Mouse (Mus musculus) heart, embryonic 10.5 days (tissue): ENCODE results near the gene 1810009A15Rik. TPM values are rescaled to one million over a fixed set of nuclear protein-coding genes. Genes with fewer than 3 reads are reported as not detected.

Experiments used
- DNase-seq: peaks from one replicate; pipeline ENCODE4 v3.0.0-alpha.2; 2017; ENCODE audit warnings: low spot score
- H3K27ac ChIP-seq: fragments of 300-500 bp; sonication (generic); 2 replicates; pipeline ENCODE4 v1.5.1; 2016; ENCODE audit warnings: mild to moderate bottlenecking
- H3K27me3 ChIP-seq: fragments of 300-500 bp; sonication (generic); 2 replicates; pipeline ENCODE4 v1.6.1; 2016; ENCODE audit warnings: mild to moderate bottlenecking; ENCODE audit not compliant: poor library complexity, insufficient read depth, severe bottlenecking
- H3K36me3 ChIP-seq: fragments of 300-500 bp; sonication (generic); 2 replicates; pipeline ENCODE4 v1.6.1; 2016; ENCODE audit warnings: mild to moderate bottlenecking, moderate library complexity
- H3K4me1 ChIP-seq: fragments of 300-500 bp; sonication (generic); 2 replicates; pipeline ENCODE4 v1.6.1; 2016; ENCODE audit warnings: mild to moderate bottlenecking
- H3K4me3 ChIP-seq: fragments of 300-500 bp; sonication (generic); 2 replicates; pipeline ENCODE4 v1.5.1; 2016; ENCODE audit warnings: mild to moderate bottlenecking, moderate library complexity
- H3K9me3 ChIP-seq: fragments of 300-500 bp; sonication (generic); 2 replicates; pipeline ENCODE4 v1.6.1; 2016; ENCODE audit warnings: mild to moderate bottlenecking, moderate library complexity
- WGBS: fragments of 180-500 bp; shearing (Covaris S2); methylation state at CpG from one replicate; pipeline ENCODE4 v1.1.7; 2016; 5-methylcytosine and 5-hydroxymethylcytosine counted together
- polyA plus RNA-seq: library from polyadenylated mRNA; unstranded; fragments of >200 nt; fragmentation: Nextera tagmentation; extraction: Ambion mirVana; gene quantifications from 2 replicates; pipeline ENCODE4 v1.2.1, GENCODE M21; 2016

Gene 1810009A15Rik
- polyA plus RNA-seq, 1 experiment from 2014 or later: 140 TPM

- no peaks in the 10 kb centered on the region for H3K27me3 ChIP-seq
- no peak for DNase-seq
- peaks cover 44% of the 10 kb centered on the region for H3K36me3 ChIP-seq
- peaks cover 13% of the 10 kb centered on the region for H3K4me1 ChIP-seq
- 87% methylated on average over 3 of the region's 3 CpGs for WGBS
- H3K4me3 ChIP-seq: no peak overlapping the region
- no peak overlapping the region for H3K27ac ChIP-seq
- no peaks in the 10 kb centered on the region for H3K9me3 ChIP-seq
Observed at GRCm38 (mm10) chr19:8919000-8919399, 30.3 kb downstream of the 1810009A15Rik start.

GRCm38 (mm10) chr19:8919684-8920072 is 31.0 kb downstream of the 1810009A15Rik start:
- Histone ChIP-seq H3K27me3 (no peaks in the 10 kb centered on the region), H3K4me1 (peaks cover 13% of the 10 kb centered on the region), H3K36me3 (peaks cover 37% of the 10 kb centered on the region), H3K4me3 (peak overlapping the region; percentile 86), H3K27ac (peak overlapping the region; percentile 92), H3K9me3 (no peaks in the 10 kb centered on the region)
- 62% methylated on average over 6 of the region's 6 CpGs for WGBS
- no peak for DNase-seq

GRCm38 (mm10) chr19:8920073-8920736 is 31.6 kb downstream of the 1810009A15Rik start, which contains the start of gene B3gat3:
Gene B3gat3, plus strand, starts transcription at chr19:8920374.
- Histone ChIP-seq H3K4me3 (peak within 1 kb of the TSS; percentile 86), H3K9me3 (no peaks in the 10 kb centered on the region), H3K36me3 (peaks cover 33% of the 10 kb centered on the region), H3K4me1 (peaks cover 13% of the 10 kb centered on the region), H3K27me3 (no peaks in the 10 kb centered on the region), H3K27ac (peak within 1 kb of the TSS; percentile 92)
- 3% methylated on average over 50 of the region's 50 CpGs for WGBS
- peak; percentile 98 for DNase-seq

GRCm38 (mm10) chr19:8920836-8921291 is 32.2 kb downstream of the 1810009A15Rik start:
- Histone ChIP-seq H3K4me3 (peak overlapping the region; percentile 86), H3K27ac (peak overlapping the region; percentile 92), H3K4me1 (peaks cover 13% of the 10 kb centered on the region), H3K9me3 (no peaks in the 10 kb centered on the region), H3K36me3 (peaks cover 33% of the 10 kb centered on the region), H3K27me3 (no peaks in the 10 kb centered on the region)
- 4% methylated on average over 6 of the region's 6 CpGs for WGBS
- DNase-seq: no peak

- H3K27ac ChIP-seq: 0 out of 2 replicates have a peak overlapping the region, but pooled peaks have one; percentile 32
- H3K27me3 ChIP-seq: no peaks in the 10 kb centered on the region
- H3K36me3 ChIP-seq: peaks cover 32% of the 10 kb centered on the region
- no peak for DNase-seq
- WGBS: 80% methylated on average over 9 of the region's 9 CpGs
- H3K9me3 ChIP-seq: no peaks in the 10 kb centered on the region
- peaks cover 13% of the 10 kb centered on the region for H3K4me1 ChIP-seq
- 0 out of 2 replicates have a peak overlapping the region, but pooled peaks have one; percentile 86 for H3K4me3 ChIP-seq
Observed at GRCm38 (mm10) chr19:8921741-8922140, 33.1 kb downstream of the 1810009A15Rik start.

- H3K36me3 ChIP-seq: peaks cover 48% of the 10 kb centered on the region
- H3K4me1 ChIP-seq: peaks cover 19% of the 10 kb centered on the region
- H3K4me3 ChIP-seq: no peak overlapping the region
- H3K27ac ChIP-seq: no peak overlapping the region
- no peaks in the 10 kb centered on the region for H3K9me3 ChIP-seq
- 83% methylated on average over 2 of the region's 2 CpGs for WGBS
- no peaks in the 10 kb centered on the region for H3K27me3 ChIP-seq
- DNase-seq: no peak
Observed at GRCm38 (mm10) chr19:8926766-8927165, 38.1 kb downstream of the 1810009A15Rik start.

- Histone ChIP-seq H3K27me3 (no peaks in the 10 kb centered on the region), H3K4me1 (peaks cover 18% of the 10 kb centered on the region), H3K4me3 (no peak overlapping the region), H3K9me3 (no peaks in the 10 kb centered on the region), H3K36me3 (peaks cover 44% of the 10 kb centered on the region), H3K27ac (peak overlapping the region; percentile 92; the same call in 1 of the 2 replicates)
- no peak for DNase-seq
- 84% methylated on average over 12 of the region's 12 CpGs for WGBS
Observed at GRCm38 (mm10) chr19:8927891-8928525, 39.4 kb downstream of the 1810009A15Rik start.

GRCm38 (mm10) chr19:8928689-8929223 is 40.1 kb downstream of the 1810009A15Rik start:
- no peak for DNase-seq

GRCm38 (mm10) chr19:8929224-8930088 is 40.8 kb downstream of the 1810009A15Rik start, which contains the start of the genes Rom1 and Eml3:
Gene Rom1, minus strand, starts transcription at chr19:8929356.
Gene Eml3, plus strand, starts transcription at chr19:8929552.
- under 1% methylated on average over 73 of the region's 74 CpGs for WGBS
- H3K36me3 ChIP-seq: peaks cover 53% of the 10 kb centered on the region
- H3K27ac ChIP-seq: peak within 1 kb of the TSS; percentile 92
- H3K4me1 ChIP-seq: peaks cover 18% of the 10 kb centered on the region
- H3K9me3 ChIP-seq: no peaks in the 10 kb centered on the region
- H3K27me3 ChIP-seq: no peaks in the 10 kb centered on the region
- H3K4me3 ChIP-seq: peak within 1 kb of the TSS; percentile 82
- peak; percentile 94 for DNase-seq

More at GRCm38 (mm10) chr19:8928689-8929223, 40.1 kb downstream of the 1810009A15Rik start:
- Histone ChIP-seq H3K9me3 (no peaks in the 10 kb centered on the region), H3K4me1 (peaks cover 18% of the 10 kb centered on the region), H3K36me3 (peaks cover 46% of the 10 kb centered on the region), H3K27me3 (no peaks in the 10 kb centered on the region), H3K27ac (peak overlapping the region; percentile 92), H3K4me3 (peak overlapping the region; percentile 82)
- 16% methylated on average over 16 of the region's 16 CpGs for WGBS

GRCm38 (mm10) chr19:8930117-8930516 is 41.5 kb downstream of the 1810009A15Rik start:
- Histone ChIP-seq H3K4me1 (peaks cover 18% of the 10 kb centered on the region), H3K27me3 (no peaks in the 10 kb centered on the region), H3K27ac (peak overlapping the region; percentile 92), H3K9me3 (no peaks in the 10 kb centered on the region), H3K36me3 (peaks cover 60% of the 10 kb centered on the region), H3K4me3 (peak overlapping the region; percentile 82)
- no peak for DNase-seq
- WGBS: 11% methylated on average over 11 of the region's 11 CpGs

GRCm38 (mm10) chr19:8930771-8931170 is 42.1 kb downstream of the 1810009A15Rik start:
- Histone ChIP-seq H3K27ac (peak overlapping the region; percentile 92; the same call in 1 of the 2 replicates), H3K9me3 (no peaks in the 10 kb centered on the region), H3K27me3 (no peaks in the 10 kb centered on the region), H3K4me3 (peak overlapping the region; percentile 82), H3K4me1 (peaks cover 18% of the 10 kb centered on the region), H3K36me3 (peaks cover 60% of the 10 kb centered on the region)
- DNase-seq: no peak
- 85% methylated on average over 7 of the region's 7 CpGs for WGBS

- Histone ChIP-seq H3K36me3 (peaks cover 64% of the 10 kb centered on the region), H3K4me3 (no peak overlapping the region), H3K4me1 (peaks cover 13% of the 10 kb centered on the region), H3K27ac (no peak overlapping the region), H3K27me3 (no peaks in the 10 kb centered on the region), H3K9me3 (no peaks in the 10 kb centered on the region)
- WGBS: 90% methylated on average over 2 of the region's 2 CpGs
- no peak for DNase-seq
Observed at GRCm38 (mm10) chr19:8936736-8937135, 48.1 kb downstream of the 1810009A15Rik start.
